Mouse (Mus musculus): ENCODE data around the gene Lgals3bp. TPM values are rescaled to one million over a fixed set of nuclear protein-coding genes. Genes with fewer than 3 reads are reported as not detected.

Lgals3bp gene
- polyA plus RNA-seq (2016; fragmentation: Nextera tagmentation; extraction: Ambion mirVana), result 4.1 and 4.3 TPM in 2 replicates

GRCm38 (mm10) chr11:118401760-118402280 lies at the start of gene Lgals3bp:
Gene Lgals3bp, minus strand, starts transcription at chr11:118402092.
- 38% methylated on average over 7 of the region's 7 CpGs for WGBS
- Histone ChIP-seq H3K36me3 (peaks cover 20% of the 10 kb centered on the region), H3K9me3 (no peaks in the 10 kb centered on the region), H3K4me2 (peak within 1 kb of the TSS; percentile 8; the same call in 1 of the 2 replicates), H3K27ac (peak within 1 kb of the TSS; percentile 87), H3K4me3 (replicated peaks) (no peak within 1 kb of the TSS), H3K9ac (replicated peaks) (peak within 1 kb of the TSS; percentile 23; the same call in 1 of the 2 replicates), H3K4me1 (replicated peaks) (peaks cover 33% of the 10 kb centered on the region), H3K27me3 (no peaks in the 10 kb centered on the region)
- 0 out of 2 replicates have a peak, but pooled peaks have one; percentile 7 for ATAC-seq (ENCODE audit: insufficient number of reproducible peaks, insufficient read depth, low FRiP score, low TSS enrichment, low read depth)

GRCm38 (mm10) chr11:118451211-118451610 lies 49.3 kb upstream of the Lgals3bp start:
- no peaks in the 10 kb centered on the region for H3K9me3 ChIP-seq
- no peak overlapping the region for H3K9ac ChIP-seq (replicated peaks)
- no peak for ATAC-seq (ENCODE audit: insufficient number of reproducible peaks, insufficient read depth, low FRiP score, low TSS enrichment, low read depth)
- H3K27me3 ChIP-seq, result no peaks in the 10 kb centered on the region
- no peak overlapping the region for H3K4me3 ChIP-seq (replicated peaks)
- H3K36me3 ChIP-seq, result no peaks in the 10 kb centered on the region
- no peak overlapping the region for H3K27ac ChIP-seq
- WGBS, result 84% methylated on average over 6 of the region's 6 CpGs
- H3K4me2 ChIP-seq, result no peak overlapping the region
- H3K4me1 ChIP-seq (replicated peaks), result peaks cover 6% of the 10 kb centered on the region

- 88% methylated on average over 8 of the region's 8 CpGs for WGBS
- Histone ChIP-seq H3K27me3 (peaks cover 13% of the 10 kb centered on the region; the same call in 1 of the 2 replicates), H3K36me3 (no peaks in the 10 kb centered on the region), H3K27ac (no peak overlapping the region), H3K4me2 (no peak overlapping the region), H3K4me3 (replicated peaks) (no peak overlapping the region), H3K9me3 (no peaks in the 10 kb centered on the region), H3K4me1 (replicated peaks) (peaks cover 6% of the 10 kb centered on the region), H3K9ac (replicated peaks) (no peak overlapping the region)
- ATAC-seq (ENCODE audit: insufficient number of reproducible peaks, insufficient read depth, low FRiP score, low TSS enrichment, low read depth), result no peak
Measured at GRCm38 (mm10) chr11:118448385-118448784, 46.5 kb upstream of the Lgals3bp start.

- H3K4me1 ChIP-seq (replicated peaks), result peaks cover 6% of the 10 kb centered on the region
- 41% methylated on average over 4 of the region's 4 CpGs for WGBS
- H3K4me2 ChIP-seq, result no peak overlapping the region
- no peak overlapping the region for H3K4me3 ChIP-seq (replicated peaks)
- H3K27ac ChIP-seq, result peak overlapping the region; percentile 41; the same call in 1 of the 2 replicates
- no peak for ATAC-seq (ENCODE audit: insufficient number of reproducible peaks, insufficient read depth, low FRiP score, low TSS enrichment, low read depth)
- H3K36me3 ChIP-seq, result no peaks in the 10 kb centered on the region
- H3K9ac ChIP-seq (replicated peaks), result 0 out of 2 replicates have a peak overlapping the region, but pooled peaks have one; percentile 5
- H3K27me3 ChIP-seq, result peaks cover 14% of the 10 kb centered on the region; the same call in 1 of the 2 replicates
- H3K9me3 ChIP-seq, result no peaks in the 10 kb centered on the region
Measured at GRCm38 (mm10) chr11:118447346-118447745, 45.5 kb upstream of the Lgals3bp start.

GRCm38 (mm10) chr11:118445843-118446242 lies 44.0 kb upstream of the Lgals3bp start:
- Histone ChIP-seq H3K36me3 (no peaks in the 10 kb centered on the region), H3K4me2 (no peak overlapping the region), H3K27me3 (peaks cover 14% of the 10 kb centered on the region; the same call in 1 of the 2 replicates), H3K27ac (no peak overlapping the region), H3K9ac (replicated peaks) (no peak overlapping the region), H3K4me1 (replicated peaks) (peaks cover 6% of the 10 kb centered on the region), H3K9me3 (no peaks in the 10 kb centered on the region), H3K4me3 (replicated peaks) (no peak overlapping the region)
- 17% methylated on average over 3 of the region's 3 CpGs for WGBS
- ATAC-seq (ENCODE audit: insufficient number of reproducible peaks, insufficient read depth, low FRiP score, low TSS enrichment, low read depth), result no peak

GRCm38 (mm10) chr11:118443201-118443970 lies 41.5 kb upstream of the Lgals3bp start:
- Histone ChIP-seq H3K36me3 (no peaks in the 10 kb centered on the region), H3K27me3 (peaks cover 14% of the 10 kb centered on the region; the same call in 1 of the 2 replicates), H3K4me1 (replicated peaks) (peaks cover 21% of the 10 kb centered on the region), H3K9me3 (no peaks in the 10 kb centered on the region), H3K27ac (no peak overlapping the region), H3K4me3 (replicated peaks) (no peak overlapping the region), H3K4me2 (no peak overlapping the region), H3K9ac (replicated peaks) (no peak overlapping the region)
- WGBS, result 33% methylated on average over 11 of the region's 11 CpGs
- ATAC-seq (ENCODE audit: insufficient number of reproducible peaks, insufficient read depth, low FRiP score, low TSS enrichment, low read depth), result no peak

GRCm38 (mm10) chr11:118442691-118443090 lies 40.8 kb upstream of the Lgals3bp start:
- H3K4me2 ChIP-seq, result no peak overlapping the region
- H3K27ac ChIP-seq, result no peak overlapping the region
- H3K4me3 ChIP-seq (replicated peaks), result no peak overlapping the region
- ATAC-seq (ENCODE audit: insufficient number of reproducible peaks, insufficient read depth, low FRiP score, low TSS enrichment, low read depth), result no peak
- peaks cover 26% of the 10 kb centered on the region for H3K4me1 ChIP-seq (replicated peaks)
- H3K36me3 ChIP-seq, result no peaks in the 10 kb centered on the region
- no peak overlapping the region for H3K9ac ChIP-seq (replicated peaks)
- WGBS, result 76% methylated on average over 13 of the region's 13 CpGs
- peaks cover 14% of the 10 kb centered on the region; the same call in 1 of the 2 replicates for H3K27me3 ChIP-seq
- H3K9me3 ChIP-seq, result no peaks in the 10 kb centered on the region

- no peak overlapping the region for H3K4me3 ChIP-seq (replicated peaks)
- no peak for ATAC-seq (ENCODE audit: insufficient number of reproducible peaks, insufficient read depth, low FRiP score, low TSS enrichment, low read depth)
- H3K9me3 ChIP-seq, result no peaks in the 10 kb centered on the region
- peaks cover 10% of the 10 kb centered on the region; the same call in 1 of the 2 replicates for H3K27me3 ChIP-seq
- 37% methylated on average over 11 of the region's 11 CpGs for WGBS
- no peak overlapping the region; the same call in 1 of the 2 replicates for H3K9ac ChIP-seq (replicated peaks)
- H3K4me2 ChIP-seq, result no peak overlapping the region
- H3K36me3 ChIP-seq, result no peaks in the 10 kb centered on the region
- H3K27ac ChIP-seq, result peak overlapping the region; percentile 14
- H3K4me1 ChIP-seq (replicated peaks), result peaks cover 52% of the 10 kb centered on the region
Measured at GRCm38 (mm10) chr11:118438665-118439414, 36.9 kb upstream of the Lgals3bp start.

- Histone ChIP-seq H3K4me1 (replicated peaks) (peaks cover 65% of the 10 kb centered on the region), H3K27ac (no peak overlapping the region)
- no peak for ATAC-seq (ENCODE audit: insufficient number of reproducible peaks, insufficient read depth, low FRiP score, low TSS enrichment, low read depth)
Measured at GRCm38 (mm10) chr11:118436471-118436935, 34.6 kb upstream of the Lgals3bp start.

GRCm38 (mm10) chr11:118434093-118434492 lies 32.2 kb upstream of the Lgals3bp start:
- H3K36me3 ChIP-seq, result no peaks in the 10 kb centered on the region
- no peak for ATAC-seq (ENCODE audit: insufficient number of reproducible peaks, insufficient read depth, low FRiP score, low TSS enrichment, low read depth)
- H3K9ac ChIP-seq (replicated peaks), result no peak overlapping the region; the same call in 1 of the 2 replicates
- peak overlapping the region; percentile 44 for H3K4me2 ChIP-seq
- 0 out of 2 replicates have a peak, but pooled peaks cover 4% of the 10 kb centered on the region for H3K27me3 ChIP-seq
- 43% methylated on average over 13 of the region's 13 CpGs for WGBS
- H3K9me3 ChIP-seq, result no peaks in the 10 kb centered on the region
- H3K27ac ChIP-seq, result no peak overlapping the region
- peak overlapping the region; percentile 23 for H3K4me3 ChIP-seq (replicated peaks)
- H3K4me1 ChIP-seq (replicated peaks), result peaks cover 77% of the 10 kb centered on the region

More at GRCm38 (mm10) chr11:118436471-118436935, 34.6 kb upstream of the Lgals3bp start:
- 56% methylated on average over 6 of the region's 6 CpGs for WGBS
- Histone ChIP-seq H3K4me3 (replicated peaks) (no peak overlapping the region), H3K9ac (replicated peaks) (no peak overlapping the region), H3K4me2 (no peak overlapping the region), H3K36me3 (no peaks in the 10 kb centered on the region), H3K9me3 (no peaks in the 10 kb centered on the region), H3K27me3 (0 out of 2 replicates have a peak, but pooled peaks cover 4% of the 10 kb centered on the region)

All from limb, embryonic 12.5 days (tissue).